Mouse (Mus musculus) heart, postnatal 36 days (tissue): ENCODE measurements around the gene Mark1. TPM values are rescaled to one million over a fixed set of nuclear protein-coding genes. Genes with fewer than 3 reads are reported as not detected.

ENCODE experiments used
- DNase-seq, 2 experiments: peaks; one replicate each; pipeline ENCODE4 v3.0.0; 2021 to 2022
- intact Hi-C: fragments of 180-260 bp; cut with DNase I; formaldehyde crosslinking; loops from one replicate; pipeline ENCODE4 v1.15.1; 2025
- total RNA-seq, 2 experiments: library from RNA; stranded (reverse); gene quantifications; 2 replicates each; pipeline ENCODE4 v1.2.3; 2021

The Mark1 gene
- total RNA-seq, 2 experiments from 2014 or later = 7.2 to 8.4 TPM

GRCm38 (mm10) chr1:184902886-184903285, 96.5 kb downstream of the Mark1 start:
- DNase-seq = no peak

DNA sequence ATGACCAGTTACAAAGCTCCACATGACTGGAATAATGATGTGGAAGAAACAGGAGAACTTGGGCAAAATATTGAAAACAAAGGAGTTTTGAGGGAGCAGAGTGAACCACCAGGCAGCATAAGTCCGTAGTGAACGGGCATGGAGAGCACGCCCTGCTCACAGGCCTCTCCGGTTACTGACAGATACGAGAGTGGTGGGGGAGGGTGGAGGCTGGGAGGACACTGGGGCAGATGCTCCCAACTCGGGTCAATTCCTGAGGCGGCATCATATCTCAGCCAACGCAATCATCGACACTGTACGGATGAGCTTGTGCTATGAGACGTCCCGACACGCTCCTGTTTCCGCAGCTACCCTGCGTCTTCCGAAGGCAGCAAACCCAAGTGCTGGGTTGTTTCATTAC, 102.0 kb downstream of the Mark1 start:
- DNase-seq = no peak
- intact Hi-C loops = no loop called here

More at GRCm38 (mm10) chr1:184902886-184903285, 96.5 kb downstream of the Mark1 start:
- intact Hi-C loops = no loop called here

DNA sequence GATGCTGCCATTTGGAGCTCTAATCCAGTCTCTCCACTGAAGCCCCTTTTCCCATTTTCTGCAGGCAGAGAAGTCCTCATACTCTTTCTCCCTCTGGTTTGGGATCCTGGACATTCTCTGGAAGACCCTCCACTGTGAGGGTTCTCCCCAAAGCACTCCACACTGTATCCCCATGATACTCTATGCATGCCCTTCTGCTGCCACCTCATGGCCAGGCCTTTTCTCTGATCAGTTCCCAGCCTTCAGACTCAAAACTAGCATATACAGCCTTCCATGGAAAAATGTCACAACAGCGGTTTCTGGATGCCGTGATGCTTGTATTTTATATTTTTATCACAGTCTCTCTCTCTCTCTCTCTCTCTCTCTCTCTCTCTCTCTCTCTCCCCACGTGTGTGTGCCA, 107.4 kb downstream of the Mark1 start:
- intact Hi-C loops = loop anchor here (2.0 kb wide), 2 partner anchors 39 to 67 kb away; no protein-coding TSS in a partner anchor
- no peak for DNase-seq

DNA sequence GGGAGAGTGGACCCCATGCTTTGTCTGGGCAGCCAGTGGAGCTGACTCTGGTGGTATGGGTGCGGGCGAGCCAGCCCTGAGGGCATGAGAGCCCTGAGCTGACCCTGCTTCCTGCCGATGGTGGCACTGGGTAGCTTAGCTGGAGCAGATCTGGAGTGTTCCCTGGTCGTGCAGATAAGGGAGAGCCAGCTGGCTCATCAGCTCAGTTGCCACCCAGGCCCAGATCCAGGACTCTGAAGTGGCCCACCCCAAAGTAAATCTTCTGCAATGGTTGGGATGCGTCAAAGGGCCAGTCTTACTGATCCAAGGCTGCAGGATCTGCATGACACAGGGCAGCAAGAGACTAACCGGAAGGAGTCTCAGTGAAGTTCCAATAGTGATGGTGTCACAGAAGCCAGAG, 109.9 kb downstream of the Mark1 start:
- peak in 1 of 2 experiments; percentile 37 for DNase-seq
- intact Hi-C loops = no loop called here

DNA sequence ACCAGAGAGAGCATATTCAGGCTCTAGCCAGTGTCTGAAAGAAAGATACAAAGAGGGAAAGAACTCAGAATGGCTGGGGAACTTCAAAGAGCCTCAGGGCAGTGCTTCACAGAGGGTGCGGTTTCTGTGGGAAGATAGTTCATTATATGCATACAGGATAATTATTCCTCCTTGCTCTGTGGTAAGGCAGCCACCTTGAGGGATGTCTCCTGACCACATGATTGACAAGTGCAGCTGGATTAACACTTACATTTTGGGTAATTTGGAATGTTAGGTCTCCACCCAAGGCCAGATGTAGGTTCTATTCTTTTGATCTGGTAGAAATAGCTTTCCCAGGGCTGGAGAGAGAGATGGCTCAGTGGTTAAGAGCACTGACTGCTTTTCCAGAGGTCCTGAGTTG, 113.2 kb downstream of the Mark1 start:
- intact Hi-C loops = no loop called here
- no peak for DNase-seq

DNA sequence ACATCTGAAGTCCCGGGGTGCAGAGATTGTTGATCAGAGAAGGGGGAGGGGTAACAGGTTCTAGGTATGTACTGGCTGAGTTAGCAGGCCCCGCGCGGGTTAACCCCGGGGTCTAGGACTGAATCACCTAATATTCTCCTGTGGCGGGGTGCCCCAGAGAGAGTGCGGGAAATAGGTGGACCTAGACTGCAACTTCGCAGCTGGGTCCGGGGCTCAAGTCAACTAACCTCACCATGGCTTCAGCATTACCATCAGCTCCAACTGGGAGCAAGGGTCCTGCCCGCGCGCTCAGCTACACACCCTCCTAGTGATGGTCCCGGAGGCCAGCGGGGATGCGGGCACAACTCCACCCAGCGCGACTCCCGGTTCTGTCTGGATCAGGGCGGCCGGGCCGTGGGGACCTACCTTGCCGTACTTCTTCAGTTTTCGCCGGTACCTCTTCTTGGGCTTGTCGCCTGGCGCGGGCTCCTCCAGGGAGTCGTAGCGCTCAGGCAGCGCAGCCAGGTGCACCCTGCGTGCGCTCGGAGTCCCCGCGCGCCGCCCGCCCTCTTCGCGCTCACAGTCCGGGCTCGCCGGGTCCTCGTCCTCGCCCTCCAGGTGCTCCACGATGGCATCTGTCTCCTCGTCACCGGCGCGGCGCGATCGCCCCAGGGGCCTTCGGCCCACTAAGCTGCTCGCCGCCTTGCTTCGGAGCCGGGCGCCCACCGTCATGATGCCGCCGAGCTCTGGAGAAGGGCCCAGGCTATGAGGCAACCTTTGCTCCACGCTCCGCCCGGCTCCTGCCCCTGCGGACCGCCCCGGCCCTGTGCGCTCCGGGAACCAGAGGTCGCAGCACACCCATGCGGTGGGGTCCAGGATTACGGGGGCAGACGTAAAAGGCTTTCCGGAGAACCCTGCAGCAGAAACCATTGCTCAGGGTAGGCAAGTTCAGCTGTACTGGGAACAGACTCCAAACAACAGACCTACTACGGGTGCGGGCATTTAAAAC, 116.8 kb downstream of the Mark1 start, which contains the start of gene C130074G19Rik:
Gene C130074G19Rik, minus strand, starts transcription at position 938 of the 988 bp plus-strand sequence.
- peak; percentile 70 to 74 for DNase-seq
- intact Hi-C loops = loop anchor here (1.0 kb wide), 2 partner anchors 29 to 57 kb away; no protein-coding TSS in a partner anchor

- intact Hi-C loops = loop anchor here (1.0 kb wide), 1 partner anchor 29 kb away; no protein-coding TSS in a partner anchor
- no peak for DNase-seq
Observed at GRCm38 (mm10) chr1:184881861-184882260, 117.5 kb downstream of the Mark1 start.

- DNase-seq = no peak
- intact Hi-C loops = no loop called here
Observed at GRCm38 (mm10) chr1:184881211-184881610, 118.2 kb downstream of the Mark1 start.

DNA sequence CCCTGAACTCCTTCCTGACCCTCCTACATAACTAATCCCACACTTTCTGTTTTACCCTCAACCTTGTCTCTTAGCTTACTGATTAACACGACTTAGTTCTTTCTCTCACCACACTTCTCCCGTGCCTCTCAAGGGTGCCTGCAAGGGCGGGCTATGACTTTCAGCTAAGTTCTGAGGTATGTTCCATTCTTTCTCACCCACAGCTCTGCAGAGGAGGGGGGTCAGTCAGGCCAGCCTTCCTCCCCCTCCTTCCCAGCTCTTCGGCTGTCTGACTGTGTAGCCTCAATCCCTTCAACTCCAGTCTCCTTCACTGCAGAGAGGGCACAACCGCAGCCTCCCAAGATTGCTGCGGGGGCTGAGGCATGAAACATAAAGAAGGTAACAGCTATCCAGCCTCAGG, 120.5 kb downstream of the Mark1 start:
- intact Hi-C loops = no loop called here

GRCm38 (mm10) chr1:184877306-184877705, 122.1 kb downstream of the Mark1 start:
- intact Hi-C loops = no loop called here
- DNase-seq = no peak

More for the DNA sequence above, 120.5 kb downstream of the Mark1 start:
- DNase-seq = no peak

DNA sequence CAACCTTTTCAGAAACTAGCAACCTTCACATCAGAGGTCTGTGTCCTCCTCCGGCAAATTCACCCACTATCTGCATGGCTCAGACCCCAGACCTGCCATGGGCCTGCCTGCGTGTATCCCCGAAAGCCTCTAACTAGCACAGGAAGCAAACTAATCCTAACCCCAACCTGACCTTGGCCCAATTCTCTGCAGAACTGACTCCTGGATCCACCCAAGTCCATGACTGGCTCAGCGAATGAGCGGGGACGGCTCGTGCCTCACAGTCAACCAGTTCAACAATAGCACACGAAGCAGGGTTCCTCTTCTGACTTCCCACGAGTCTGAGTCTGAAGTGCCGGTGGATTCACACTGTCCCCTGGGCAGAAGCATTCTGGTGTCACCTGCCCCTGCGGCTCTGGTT, 125.5 kb downstream of the Mark1 start:
- intact Hi-C loops = no loop called here
- no peak for DNase-seq

GRCm38 (mm10) chr1:184872069-184872819, 127.1 kb downstream of the Mark1 start:
- intact Hi-C loops = no loop called here
- no peak for DNase-seq

GRCm38 (mm10) chr1:184871506-184871905, 127.9 kb downstream of the Mark1 start:
- intact Hi-C loops = no loop called here
- DNase-seq = no peak

DNA sequence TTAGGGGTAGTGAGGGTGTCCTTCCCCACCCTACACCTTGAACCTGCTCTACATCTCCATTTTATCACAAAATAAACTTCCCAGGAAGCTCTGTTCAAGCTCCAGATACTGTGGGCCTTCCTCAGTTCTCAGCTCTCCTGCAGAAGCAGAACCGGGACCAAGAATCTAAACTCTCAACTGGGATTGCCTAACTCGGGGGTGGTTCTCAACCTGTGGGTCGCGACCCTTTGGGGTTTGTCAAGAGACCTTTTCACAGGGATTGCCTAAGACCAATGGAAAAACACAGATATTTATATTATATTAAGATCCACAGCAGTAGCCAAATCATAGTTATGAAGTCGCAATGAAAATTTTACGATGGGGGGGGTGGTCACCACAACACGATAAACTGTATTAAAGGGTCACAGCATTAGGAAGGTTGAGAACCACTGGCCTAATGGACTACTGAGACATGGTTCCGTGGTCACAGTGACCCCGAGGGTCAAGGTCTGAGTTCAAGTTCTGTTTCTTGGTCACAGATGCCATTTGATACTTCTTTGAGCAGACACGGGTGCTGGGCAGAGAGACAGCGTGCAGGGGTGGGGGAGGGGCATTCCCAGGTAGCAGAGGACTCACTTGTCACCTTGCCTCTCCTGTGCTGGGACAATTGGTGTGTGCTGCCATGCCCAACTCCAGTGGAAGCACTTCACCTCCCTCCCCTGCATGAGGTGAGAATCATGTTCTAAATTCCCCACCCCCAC, 128.6 kb downstream of the Mark1 start:
- DNase-seq = no peak
- intact Hi-C loops = no loop called here

- intact Hi-C loops = no loop called here
Observed at GRCm38 (mm10) chr1:184869939-184870565, 129.3 kb downstream of the Mark1 start.

DNA sequence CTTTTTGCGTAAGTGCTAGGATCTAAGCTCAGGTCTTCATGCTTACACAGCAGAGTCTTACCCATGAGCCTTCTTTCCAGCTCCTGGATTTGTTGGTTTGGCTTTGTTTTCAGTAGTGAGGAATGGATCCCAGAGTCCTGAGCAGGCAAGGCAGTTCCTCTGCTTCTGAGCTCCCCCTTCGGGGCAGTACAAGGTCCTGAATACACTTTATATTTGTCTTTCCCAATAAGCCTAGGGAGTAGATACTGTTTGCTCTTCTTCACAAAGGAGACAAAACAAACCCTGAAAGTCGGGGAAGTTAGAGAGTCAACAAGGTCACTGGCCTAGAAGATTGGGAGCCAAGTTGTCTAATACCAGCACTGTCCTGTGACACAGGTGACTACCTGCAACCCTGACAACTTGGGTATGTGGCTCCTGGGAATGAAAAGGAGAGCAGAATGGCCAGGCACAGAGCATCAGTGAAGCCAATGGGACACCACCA, 131.7 kb downstream of the Mark1 start:
- intact Hi-C loops = no loop called here

More at GRCm38 (mm10) chr1:184869939-184870565, 129.3 kb downstream of the Mark1 start:
- DNase-seq = peak in 1 of 2 experiments; percentile 45

DNA sequence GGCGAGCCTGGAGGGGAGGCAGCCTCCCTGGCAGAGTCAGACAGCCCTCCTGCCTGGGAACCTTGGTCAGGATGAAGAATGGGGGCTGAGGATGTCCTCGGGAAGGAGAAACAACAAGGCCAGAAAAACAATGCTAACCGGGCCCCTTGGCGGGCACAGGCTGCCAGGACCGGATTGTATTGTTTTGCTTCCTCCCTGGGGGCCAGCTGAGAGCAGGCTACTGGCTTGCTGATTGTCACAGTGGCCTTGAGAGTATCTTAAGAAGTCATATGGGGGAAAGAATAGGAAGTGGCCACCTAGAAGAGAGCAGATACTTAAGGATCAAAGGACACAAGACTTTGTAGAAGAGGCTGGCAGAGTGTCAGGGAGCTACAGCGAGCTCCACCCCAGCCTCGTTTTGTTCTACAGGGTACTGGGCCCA, 135.0 kb downstream of the Mark1 start:
- intact Hi-C loops = no loop called here

More for the DNA sequence above, 131.7 kb downstream of the Mark1 start:
- no peak for DNase-seq

DNA sequence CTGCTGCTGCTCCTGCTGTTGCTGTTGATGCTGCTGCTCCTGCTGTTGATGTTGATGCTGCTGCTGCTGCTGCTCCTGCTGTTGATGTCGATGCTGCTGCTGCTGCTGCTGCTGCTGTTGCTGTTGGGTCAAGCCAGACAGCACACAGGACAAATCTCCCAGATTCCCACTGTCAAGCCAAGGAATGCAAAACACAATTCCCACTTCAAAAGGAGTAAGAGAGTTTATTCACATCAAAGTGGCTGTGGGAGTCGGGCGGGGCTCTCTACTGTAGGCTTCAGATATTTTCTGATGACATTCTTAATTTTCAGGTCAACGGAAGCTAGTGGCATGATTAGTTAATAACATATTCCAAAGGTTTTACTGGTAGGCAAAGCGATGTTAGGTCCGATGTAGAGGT, 136.7 kb downstream of the Mark1 start:
- intact Hi-C loops = no loop called here
- DNase-seq = no peak

More for the DNA sequence above, 135.0 kb downstream of the Mark1 start:
- DNase-seq = peak; percentile 37 to 51

GRCm38 (mm10) chr1:184861551-184861950, 137.8 kb downstream of the Mark1 start:
- DNase-seq = no peak
- intact Hi-C loops = no loop called here

- DNase-seq = no peak
- intact Hi-C loops = no loop called here
Observed at GRCm38 (mm10) chr1:184860276-184860675, 139.1 kb downstream of the Mark1 start.
